Mouse (Mus musculus) left cerebral cortex, postnatal 4 days (tissue): Measurements from ENCODE around the gene Sept14. TPM values are rescaled to one million over a fixed set of nuclear protein-coding genes. Genes with fewer than 3 reads are reported as not detected.
A peak's percentile ranks its signal among the peaks of the same experiment; 100 is the strongest.

ENCODE experiments used
- DNase-seq: peaks from one replicate; pipeline ENCODE4 v3.0.0-alpha.2; 2022
- intact Hi-C: fragments of 180-260 bp; cut with DNase I; formaldehyde crosslinking; loops from one replicate; pipeline ENCODE4 v1.15.1; 2025
- total RNA-seq, 2 experiments: library from RNA; stranded (reverse); gene quantifications; 2 replicates each; pipeline ENCODE4 v1.2.3; 2021

Gene Sept14
- total RNA-seq, 2 experiments from 2014 or later: not detected

DNA sequence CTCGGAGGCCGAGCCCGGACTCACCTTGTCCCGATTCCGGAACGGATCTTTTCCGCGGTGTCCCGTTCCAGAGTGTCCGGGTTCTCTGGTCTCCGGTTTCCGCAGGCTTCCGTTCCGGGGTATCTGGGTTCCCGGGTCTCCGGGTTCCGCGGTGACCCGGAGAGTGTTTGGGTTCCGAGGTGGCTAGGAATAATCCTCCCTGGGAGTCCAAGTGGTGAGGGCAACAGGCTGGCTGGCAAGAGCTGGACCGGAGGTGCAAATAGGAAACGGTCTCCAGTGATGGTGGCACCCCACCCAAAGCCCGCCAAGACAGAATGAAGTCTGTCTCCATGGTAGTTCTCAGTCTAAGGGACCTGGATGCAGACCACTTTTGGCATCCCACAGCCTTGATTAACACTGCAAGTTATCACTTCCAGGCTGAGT is 38.3 kb downstream of the Sept14 start, which contains the start of gene Zfp11:
Gene Zfp11, minus strand, starts transcription at position 64 of the 423 bp plus-strand sequence.
- intact Hi-C loops: no loop called here
- peak; percentile 81 for DNase-seq

DNA sequence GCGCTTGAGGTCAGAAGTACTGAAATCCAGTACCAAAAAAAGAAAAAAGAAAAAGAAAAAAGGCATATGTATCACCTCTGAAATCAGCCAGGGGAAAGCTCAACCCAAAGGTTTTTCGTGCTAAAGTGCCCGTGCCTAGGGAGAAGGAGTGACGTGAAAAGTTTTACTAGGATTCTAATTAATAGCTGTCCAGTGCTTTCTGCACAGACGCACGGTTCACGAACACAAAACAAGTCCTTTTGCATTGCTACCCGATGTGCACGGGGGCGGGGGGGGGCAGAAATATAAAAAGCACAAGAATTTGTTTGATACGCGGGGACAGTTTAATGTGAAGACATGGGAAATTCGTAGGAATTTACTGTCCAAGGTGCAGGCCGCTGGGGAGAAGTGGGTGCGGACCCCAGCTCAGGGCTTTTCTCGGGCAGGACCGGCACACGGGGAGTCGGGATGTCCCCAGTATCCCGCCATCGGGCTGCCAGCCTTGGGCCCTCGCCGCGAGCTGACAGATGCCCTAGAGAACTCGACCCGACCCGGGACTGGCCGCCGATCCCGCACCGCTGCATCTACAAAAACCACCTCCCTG is 38.8 kb downstream of the Sept14 start:
- intact Hi-C loops: no loop called here
- no peak for DNase-seq

DNA sequence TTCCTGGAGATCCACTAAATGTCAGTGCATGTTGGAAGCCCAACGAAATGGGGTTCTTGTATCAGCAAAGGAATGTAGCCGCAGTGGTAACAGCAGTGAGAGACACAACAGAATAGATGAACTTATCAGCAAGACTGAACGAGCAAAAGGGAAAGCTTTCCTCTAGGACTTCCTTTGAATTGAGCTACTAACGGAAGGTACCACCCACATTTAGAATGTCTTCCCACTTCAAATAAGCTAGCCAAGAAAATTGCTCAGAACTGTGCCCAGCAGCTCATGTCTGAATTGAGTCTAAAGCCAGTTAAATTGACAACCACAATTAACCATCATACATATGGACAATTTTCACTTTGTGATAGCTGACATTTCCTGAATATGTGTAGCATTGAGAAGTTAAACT is 40.5 kb downstream of the Sept14 start:
- DNase-seq: no peak
- intact Hi-C loops: no loop called here

DNA sequence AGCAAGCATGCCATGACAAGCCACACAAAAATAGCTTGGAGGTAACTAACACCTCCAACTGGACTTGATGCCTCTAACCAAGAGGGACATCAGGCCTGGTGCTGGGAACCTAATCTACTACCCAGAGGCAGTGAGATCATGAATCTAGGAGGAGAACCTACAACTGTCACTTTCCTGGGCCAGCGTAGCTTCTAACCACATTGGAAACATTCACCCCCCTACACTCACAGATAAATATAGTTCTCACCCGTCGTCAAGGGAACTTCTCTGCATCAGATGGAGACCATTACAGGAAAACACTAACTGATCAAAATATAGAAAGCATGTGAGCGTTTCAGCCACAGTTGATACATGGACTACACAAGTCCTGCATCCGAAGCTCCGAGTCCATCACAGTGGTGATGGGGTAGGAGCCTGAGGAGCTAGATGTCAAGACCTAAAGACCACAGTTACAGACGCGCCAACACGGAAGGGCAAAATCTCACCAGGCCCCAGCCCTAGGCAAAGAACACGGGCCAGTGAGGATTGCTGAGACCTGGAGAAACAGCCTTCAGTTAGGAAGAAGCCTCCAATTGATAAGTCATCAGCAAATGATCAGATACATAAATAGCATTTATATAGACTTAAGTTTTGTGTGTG is 41.9 kb downstream of the Sept14 start:
- DNase-seq: no peak
- intact Hi-C loops: no loop called here

DNA sequence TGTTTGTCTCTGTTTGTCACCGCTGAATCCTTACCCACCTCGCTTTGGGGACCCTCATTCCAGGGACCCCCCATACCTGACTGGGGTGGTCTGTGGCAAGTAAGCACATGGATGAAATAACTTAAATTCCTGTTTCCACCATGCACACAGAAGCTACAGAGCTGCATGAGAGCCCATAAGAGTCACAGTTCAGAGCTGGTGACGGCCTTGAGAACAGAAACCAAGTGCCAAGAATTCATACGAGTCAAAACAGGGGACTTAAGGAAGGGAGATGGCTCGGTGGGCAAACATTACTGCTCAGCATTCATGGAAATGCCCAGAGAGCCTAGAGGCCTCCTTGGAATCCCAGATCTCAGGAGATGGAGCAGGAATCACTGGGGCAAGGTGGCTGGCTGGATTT is 44.2 kb downstream of the Sept14 start:
- DNase-seq: no peak
- intact Hi-C loops: no loop called here

DNA sequence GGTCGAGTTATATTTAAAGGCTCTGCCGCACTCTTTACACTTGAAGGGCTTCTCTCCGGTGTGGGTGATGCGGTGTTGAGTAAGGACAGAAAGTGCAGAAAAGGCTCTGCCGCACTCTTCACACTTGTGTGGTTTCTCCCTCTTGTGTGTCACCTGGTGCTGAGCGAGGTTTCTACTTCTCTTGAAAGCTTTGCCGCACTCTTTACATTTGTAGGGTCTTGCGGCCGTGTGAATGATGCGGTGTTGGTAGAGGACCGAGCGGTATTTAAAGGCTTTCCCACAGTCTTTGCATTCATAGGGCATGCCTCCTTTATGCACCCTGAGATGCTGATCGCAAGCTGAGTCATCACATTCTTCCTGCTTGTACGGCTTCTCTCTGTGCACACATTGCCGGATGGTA is 50.4 kb downstream of the Sept14 start:
- intact Hi-C loops: no loop called here
- no peak for DNase-seq

DNA sequence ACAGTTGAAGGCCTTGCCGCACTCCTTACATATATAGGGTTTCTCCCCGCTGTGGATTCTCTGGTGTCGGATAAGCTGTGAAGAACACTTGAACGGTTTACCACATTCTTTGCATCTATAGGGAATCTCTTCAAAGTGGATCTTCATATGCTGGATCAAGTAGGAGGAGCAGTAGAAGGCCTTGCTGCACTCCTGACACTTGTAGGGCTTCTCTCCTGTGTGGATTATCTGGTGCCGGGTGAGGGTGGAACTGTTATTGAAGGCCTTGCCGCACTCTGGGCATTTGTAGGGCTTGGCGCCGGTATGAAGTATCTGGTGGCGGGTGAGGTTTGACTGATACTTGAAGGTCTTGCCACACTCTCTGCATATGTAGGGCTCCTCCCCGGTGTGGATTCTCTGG is 51.3 kb downstream of the Sept14 start:
- intact Hi-C loops: no loop called here
- no peak for DNase-seq

DNA sequence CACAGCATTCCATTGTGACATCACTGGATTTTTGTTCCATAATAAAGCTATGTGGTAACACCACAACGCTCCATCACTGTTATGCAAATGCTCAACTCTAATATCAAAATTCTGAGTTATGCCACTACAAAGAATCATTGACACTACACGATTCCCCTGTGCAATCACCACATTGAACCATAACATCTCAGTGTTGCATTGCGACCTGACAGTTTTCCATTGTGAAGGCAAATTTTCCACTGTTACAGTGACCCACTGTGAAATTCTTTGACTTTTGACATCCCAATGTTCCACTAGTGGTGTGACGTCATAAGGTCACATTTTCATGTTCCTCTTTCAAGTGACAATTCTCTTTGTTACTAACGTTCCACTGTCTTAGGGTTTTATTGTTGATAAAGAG is 57.5 kb downstream of the Sept14 start:
- intact Hi-C loops: no loop called here

More for the DNA sequence above, 57.5 kb downstream of the Sept14 start:
- DNase-seq: no peak

Other genes starting within 250 kb of the Sept14 start
- 100 to 1,000 TPM; 196 to 209 TPM for gene Sfswap, start 207.3 kb downstream of the Sept14 start, total RNA-seq
- gene Mmp17, start 124.3 kb downstream of the Sept14 start, total RNA-seq: 10 to 100 TPM; 39.5 to 47.2 TPM
- 1 to 10 TPM; 8.2 to 8.6 TPM for gene Zfp11, start 38.4 kb downstream of the Sept14 start, total RNA-seq
- 10 to 100 TPM; 73.9 to 74.6 TPM for gene Mrps17, start 7.0 kb upstream of the Sept14 start, total RNA-seq
- 10 to 100 TPM; 55.2 to 59.7 TPM for gene Nipsnap2, start 16.6 kb upstream of the Sept14 start, total RNA-seq
- gene Psph, start 78.9 kb upstream of the Sept14 start, total RNA-seq: 10 to 100 TPM; 18.3 to 20.2 TPM
- 10 to 100 TPM; 19.7 to 20.9 TPM for gene Sumf2, start 138.5 kb upstream of the Sept14 start, total RNA-seq
- gene Chchd2, start 179.0 kb upstream of the Sept14 start, total RNA-seq: 100 to 1,000 TPM; 310 to 317 TPM
- gene Zbed5, start 187.2 kb upstream of the Sept14 start, total RNA-seq: 10 to 100 TPM in 1 of 2 experiments, 1 to 10 TPM in 1; 9.5 to 10.8 TPM
- 1 to 10 TPM; 2.5 to 3.4 TPM for gene Phkg1, start 190.0 kb upstream of the Sept14 start, total RNA-seq
- 1 to 10 TPM; 2.4 to 3.6 TPM for gene Nupr1l, start 200.0 kb upstream of the Sept14 start, total RNA-seq
- 10 to 100 TPM; 53.8 to 55.3 TPM for gene Vkorc1l1, start 233.5 kb upstream of the Sept14 start, total RNA-seq